Mouse (Mus musculus) left cerebral cortex, postnatal 14 days (tissue): ENCODE results near the gene Mast1. TPM values are rescaled to one million over a fixed set of nuclear protein-coding genes. Genes with fewer than 3 reads are reported as not detected.

Experiments
- DNase-seq, 2 experiments: peaks; one replicate each; pipeline ENCODE4 v3.0.0; 2021 to 2022; ENCODE audit warnings: low spot score in 2 of 2, mixed read lengths in 1 of 2
- intact Hi-C: fragments of 180-260 bp; cut with DNase I; formaldehyde crosslinking; loops from one replicate; pipeline ENCODE4 v1.15.1; 2025
- total RNA-seq, 2 experiments: library from RNA; stranded (reverse); gene quantifications; 2 replicates each; pipeline ENCODE4 v1.2.3; 2021

Mast1 gene
- total RNA-seq, 2 experiments from 2014 or later = 139 to 146 TPM

GRCm38 (mm10) chr8:84945633-84946527 lies 8.7 kb upstream of the Mast1 start:
- DNase-seq = peak in 1 of 2 experiments; percentile 66
- intact Hi-C loops = no loop called here

GRCm38 (mm10) chr8:84945235-84945632 lies 8.1 kb upstream of the Mast1 start:
- intact Hi-C loops = no loop called here
- DNase-seq = peak; percentile 86 to 91

DNA sequence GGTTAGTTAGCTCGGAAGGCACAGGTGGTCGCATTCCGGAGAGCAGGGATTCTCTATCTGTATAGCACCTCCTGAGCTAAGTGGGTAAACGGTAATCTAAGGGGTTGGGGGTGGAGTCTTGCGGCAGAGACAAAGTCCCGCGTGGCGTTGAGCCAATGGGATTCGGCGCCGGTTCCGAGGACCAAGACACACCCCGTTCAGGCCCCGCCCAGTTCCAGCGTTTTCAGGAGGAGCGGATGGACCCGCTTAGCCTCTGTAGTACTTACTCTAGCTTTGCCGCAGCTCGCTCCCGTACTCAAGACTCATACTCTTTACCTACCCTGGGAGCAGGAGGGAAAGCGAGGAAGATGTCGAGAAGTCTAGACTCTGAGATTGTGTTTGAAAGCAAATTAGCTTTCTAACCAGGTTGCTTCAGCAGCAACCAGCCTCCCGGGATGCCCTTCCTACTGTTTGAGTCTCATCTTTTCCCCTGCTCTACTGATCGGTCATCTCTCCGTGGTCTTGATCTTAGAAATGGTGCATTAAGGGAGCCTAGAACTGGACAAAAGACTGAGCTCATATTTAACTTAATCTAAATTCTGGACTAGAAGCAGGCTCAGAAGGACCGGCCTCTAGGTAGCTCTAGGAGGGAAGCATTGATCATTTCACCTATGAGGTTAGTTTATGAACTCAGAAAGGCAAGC lies 7.5 kb upstream of the Mast1 start:
- intact Hi-C loops = no loop called here

DNA sequence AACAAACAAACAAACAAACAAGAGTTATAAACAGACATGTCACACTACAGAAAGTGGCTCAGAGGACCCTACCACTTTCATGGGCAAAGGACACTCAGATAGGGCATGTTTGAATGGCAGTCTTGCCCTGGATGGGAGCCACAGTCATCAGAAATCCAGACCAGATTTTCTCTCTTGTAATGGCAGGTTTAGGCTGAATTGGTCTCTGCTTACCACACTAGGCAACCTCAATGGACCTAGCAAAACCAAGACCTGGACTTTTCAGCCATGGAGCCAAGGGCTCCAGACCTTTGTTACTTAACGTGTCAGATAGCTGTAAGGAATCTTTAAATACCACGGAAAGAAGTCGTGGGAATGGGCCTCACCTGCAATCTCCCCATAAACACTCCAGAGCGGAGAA lies 6.5 kb upstream of the Mast1 start:
- intact Hi-C loops = no loop called here
- DNase-seq = no peak

More for the DNA sequence above, 7.5 kb upstream of the Mast1 start:
- peak; percentile 79 to 86 for DNase-seq

DNA sequence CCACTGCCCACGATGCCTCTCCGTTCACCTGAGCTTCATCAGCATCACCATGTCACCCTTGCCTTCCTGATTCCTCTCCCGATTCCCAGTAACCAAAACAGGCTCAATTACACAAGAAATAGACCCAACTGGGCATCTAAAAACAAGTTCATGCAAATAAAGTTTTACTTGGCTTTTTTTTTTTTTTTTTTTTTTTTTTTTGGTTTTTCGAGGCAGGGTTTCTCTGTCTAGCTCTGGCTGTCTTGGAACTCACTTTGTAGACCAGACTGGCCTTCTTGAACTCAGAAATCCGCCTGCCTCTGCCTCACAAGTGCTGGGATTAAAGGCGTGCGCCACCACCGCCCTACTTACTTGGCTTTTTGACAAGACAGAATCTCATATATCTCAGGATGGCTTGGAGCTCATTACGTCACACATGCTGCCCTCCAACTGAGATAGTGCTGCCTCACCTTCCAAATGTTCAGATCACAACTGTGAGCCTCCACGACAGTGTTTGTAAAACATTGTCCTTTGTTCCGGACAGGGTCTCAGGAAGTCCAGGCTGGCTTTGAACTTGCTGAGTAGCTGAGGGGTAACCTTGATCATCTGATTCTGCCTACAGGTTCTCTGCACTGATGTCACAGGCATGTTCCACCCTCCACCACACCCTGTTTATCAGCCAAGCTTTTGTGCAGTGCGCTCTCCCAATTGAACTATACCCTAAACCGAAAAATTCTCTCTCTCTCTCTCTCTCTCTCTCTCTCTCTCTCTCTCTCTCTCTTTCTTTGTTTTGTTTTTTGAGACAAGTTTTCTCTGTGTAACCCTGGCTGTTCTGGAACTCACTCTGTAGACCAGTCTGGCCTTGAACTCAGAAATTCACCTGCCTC lies 694 bp upstream of the Mast1 start:
- intact Hi-C loops = no loop called here
- no peak for DNase-seq

DNA sequence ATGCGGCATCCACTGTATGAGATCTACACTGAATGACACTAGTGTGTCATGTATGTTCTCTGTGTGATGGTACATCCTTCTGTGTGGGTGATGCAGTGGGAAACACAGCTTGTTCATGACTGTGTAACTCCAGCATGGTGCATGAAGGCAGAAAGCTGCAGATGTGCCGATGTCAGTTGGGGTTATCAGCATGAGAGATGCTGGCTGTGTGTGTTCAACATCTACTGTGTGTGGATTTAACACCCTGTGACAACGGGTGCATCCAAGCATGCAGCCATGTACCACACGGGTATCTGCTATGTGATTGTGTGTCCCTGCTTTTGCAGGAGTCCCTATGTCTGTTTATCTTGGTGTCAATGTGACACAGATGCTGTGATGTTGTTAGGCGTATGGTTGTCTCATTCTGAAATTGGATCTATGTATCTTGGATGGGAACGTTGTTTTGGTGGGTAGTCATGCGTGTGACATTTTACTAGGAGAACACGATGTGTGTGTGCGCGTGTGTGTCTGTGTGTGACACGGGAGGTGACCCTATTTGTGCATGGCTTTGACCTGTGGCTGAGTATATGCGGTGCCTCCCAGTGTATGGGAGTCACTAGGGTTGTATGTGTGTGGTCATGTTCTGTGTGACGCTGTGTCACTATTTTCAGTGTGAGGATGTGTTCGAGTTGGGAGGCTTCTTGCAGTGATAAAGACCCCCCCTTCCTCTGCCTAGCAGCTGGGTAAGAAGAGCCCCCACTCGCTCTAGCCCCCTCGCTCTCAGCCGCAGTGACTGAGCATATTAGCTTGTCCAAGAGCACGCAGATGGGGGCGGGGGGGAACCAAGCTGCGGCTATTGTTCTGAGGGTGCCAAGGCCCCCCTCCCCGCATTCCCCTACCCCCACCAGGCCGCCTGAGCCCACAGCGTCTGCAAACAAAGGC lies 858 bp downstream of the Mast1 start:
- intact Hi-C loops = no loop called here
- no peak for DNase-seq

DNA sequence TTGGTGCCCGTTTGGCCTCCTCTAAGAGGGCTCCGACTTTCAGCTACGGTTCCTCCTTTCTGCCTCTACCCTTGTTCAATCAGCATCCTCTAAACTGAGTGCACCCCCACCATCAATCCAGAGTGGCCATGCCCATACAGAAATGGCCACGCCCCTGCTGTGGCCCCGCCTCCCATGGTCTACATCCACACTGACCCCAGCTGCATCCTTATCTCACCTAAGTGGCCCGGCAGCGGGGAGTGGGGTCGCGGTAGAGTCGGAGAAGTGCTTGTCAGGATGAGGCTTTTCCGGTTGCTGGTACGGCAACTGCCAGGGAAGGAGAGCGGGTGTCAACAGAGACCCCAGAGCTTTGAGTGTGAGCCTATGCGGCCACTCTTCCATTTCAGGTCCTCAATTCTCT lies 1.7 kb downstream of the Mast1 start:
- intact Hi-C loops = no loop called here
- DNase-seq = no peak

DNA sequence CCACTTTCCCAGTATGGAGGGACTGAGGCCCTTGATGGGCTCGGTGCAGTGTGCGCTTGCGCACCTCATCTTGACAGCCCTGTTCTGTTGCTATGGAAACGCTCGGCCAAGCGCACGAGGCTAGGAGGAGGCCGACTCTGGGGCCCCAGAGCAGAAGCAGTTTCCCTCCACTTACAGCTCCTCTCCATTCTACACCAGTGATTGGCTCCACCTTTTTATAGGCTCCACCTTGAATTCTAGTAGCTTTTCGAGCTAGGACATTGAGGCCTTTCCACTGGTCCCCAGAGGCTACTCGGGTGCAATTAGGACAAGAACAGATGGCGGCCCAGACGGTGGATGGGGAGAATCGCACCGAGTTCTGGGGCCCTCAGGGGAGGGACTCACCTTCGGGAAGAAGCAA lies 2.3 kb downstream of the Mast1 start:
- peak; percentile 55 to 60 for DNase-seq
- intact Hi-C loops = no loop called here

DNA sequence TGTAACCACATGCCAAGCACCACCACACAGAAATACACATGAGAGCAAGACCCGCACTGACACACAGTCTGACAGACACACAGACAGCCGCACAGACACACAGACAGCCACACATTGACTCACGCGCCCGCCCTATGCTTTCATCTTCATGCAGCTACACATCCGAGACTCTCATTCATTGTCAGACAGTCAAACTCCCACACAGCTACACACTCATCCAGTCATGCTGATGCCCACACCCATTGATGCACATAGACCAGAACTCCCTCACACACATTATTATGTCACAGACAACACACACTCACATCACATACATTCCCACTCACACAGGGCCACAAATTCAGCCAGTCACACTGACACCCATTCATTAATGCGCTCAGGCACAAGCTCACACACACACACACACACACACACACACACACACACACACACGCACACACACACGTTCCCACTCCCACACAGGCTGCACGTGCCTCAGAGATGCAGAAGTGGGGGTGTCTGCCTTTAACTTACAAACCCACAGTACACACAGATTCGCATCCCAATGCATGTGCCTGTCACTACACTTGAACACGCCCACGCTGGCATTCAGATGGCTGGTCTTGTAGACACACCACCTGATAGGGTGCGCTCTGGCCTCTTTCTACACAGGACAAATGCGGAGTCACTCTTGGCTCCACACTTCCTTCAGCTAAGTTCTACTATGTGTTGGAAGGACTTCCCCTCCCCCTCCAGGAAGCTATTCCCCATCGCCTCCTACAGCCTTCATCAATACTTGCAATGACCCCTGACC lies 3.2 kb downstream of the Mast1 start:
- DNase-seq = peak; percentile 42 to 77

DNA sequence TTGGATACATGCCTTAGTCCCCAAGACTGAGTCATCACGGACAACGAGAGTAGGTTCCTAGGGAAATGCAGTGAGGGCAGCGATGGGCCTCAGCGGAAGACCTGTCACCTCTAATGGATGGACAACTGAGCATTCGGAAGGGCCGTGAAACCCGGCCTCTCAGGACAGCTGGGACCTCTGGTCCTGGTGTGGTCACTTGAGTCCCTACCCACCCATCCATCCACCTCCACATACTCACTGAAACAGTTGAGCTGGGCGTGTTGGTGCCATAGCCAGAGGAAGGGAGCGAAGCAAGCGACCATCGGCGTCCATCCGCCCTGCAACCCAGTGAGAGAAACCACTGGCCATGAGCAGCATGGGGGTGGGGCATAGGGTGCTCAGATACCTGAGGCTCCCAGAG lies 6.6 kb downstream of the Mast1 start:
- DNase-seq = no peak
- intact Hi-C loops = no loop called here

More for the DNA sequence above, 3.2 kb downstream of the Mast1 start:
- intact Hi-C loops = no loop called here

GRCm38 (mm10) chr8:84928456-84929306 lies 8.5 kb downstream of the Mast1 start:
- DNase-seq = peak; percentile 70 to 77
- intact Hi-C loops = no loop called here

DNA sequence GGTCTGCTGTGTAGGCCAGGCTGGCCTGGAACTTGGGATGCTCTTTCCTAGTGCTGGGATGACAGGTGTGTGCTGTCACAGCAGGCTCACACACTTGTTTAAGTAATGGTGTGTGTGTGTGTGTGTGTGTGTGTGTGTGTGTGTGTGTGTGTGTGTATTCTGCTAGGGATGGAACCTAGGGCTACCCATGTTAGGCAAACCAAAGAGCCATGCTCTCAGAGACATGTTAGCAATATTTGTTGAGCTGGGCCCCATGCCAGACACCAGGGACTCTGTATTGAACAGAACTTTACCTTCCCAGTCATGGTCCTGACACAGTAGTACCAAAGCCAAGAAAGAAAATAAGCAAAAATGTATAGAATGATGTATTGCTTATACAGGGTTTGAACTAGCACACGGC lies 9.6 kb downstream of the Mast1 start:
- DNase-seq = no peak
- intact Hi-C loops = no loop called here

GRCm38 (mm10) chr8:84925557-84925956 lies 11.6 kb downstream of the Mast1 start:
- intact Hi-C loops = no loop called here
- no peak for DNase-seq

DNA sequence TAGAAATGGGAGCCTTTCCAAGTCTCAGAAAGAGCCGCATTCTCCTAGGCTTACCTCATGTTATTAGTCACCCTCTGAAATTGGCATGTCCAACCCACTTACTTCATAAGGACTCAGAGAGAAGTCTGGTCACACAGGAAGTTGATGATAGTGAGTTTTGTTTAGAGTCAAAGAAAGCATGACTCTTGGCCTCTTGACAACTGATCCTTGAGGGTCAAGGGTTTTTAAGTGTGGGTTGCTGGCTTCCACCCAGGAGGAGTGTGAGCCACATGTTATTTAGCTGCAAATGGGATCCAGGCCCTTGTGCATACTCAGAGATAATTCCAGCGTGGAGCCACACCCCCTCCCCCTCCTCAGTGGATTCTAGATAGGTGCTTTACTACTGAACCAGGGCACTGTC lies 15.6 kb downstream of the Mast1 start:
- intact Hi-C loops = no loop called here
- DNase-seq = no peak

- no peak for DNase-seq
- intact Hi-C loops = no loop called here
These were observed 18.5 kb downstream of the Mast1 start for GRCm38 (mm10) chr8:84918646-84919045.

GRCm38 (mm10) chr8:84917781-84918180 lies 19.4 kb downstream of the Mast1 start:
- intact Hi-C loops = no loop called here

GRCm38 (mm10) chr8:84915269-84915668 lies 21.9 kb downstream of the Mast1 start:
- intact Hi-C loops = no loop called here
- DNase-seq = no peak

More at GRCm38 (mm10) chr8:84917781-84918180, 19.4 kb downstream of the Mast1 start:
- DNase-seq = no peak
